Mouse (Mus musculus) lung, postnatal 0 days (tissue): ENCODE results near the gene Gtf2e1.

Experiments
- CTCF ChIP-seq: IDR thresholded peaks from 2 replicates; pipeline ENCODE4 v1.5.1; 2016; ENCODE audit warnings: antibody characterized with exemption, mild to moderate bottlenecking
- EP300 ChIP-seq: IDR thresholded peaks from 2 replicates; pipeline ENCODE4 v1.6.1; 2016; ENCODE audit warnings: antibody characterized with exemption, mild to moderate bottlenecking, control low read depth

DNA sequence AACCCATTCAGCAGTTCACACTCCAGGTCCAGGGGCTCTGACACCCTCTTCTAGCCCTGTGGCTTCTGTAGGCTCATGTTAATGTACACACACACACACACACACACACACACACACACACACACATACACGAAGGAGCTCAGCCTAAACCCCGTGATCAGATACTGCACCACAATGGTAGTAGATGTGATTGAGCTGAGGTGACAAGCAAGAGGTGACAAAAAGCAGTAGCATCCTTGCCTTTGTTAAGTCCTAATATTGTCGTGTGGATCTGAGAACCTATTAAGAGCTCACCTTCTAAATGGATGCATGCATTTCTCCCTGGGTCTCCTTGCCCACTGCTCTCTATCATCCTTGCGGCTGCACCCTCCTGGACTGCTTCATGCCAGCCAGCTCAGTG is 41.1 kb upstream of the Gtf2e1 start:
- TF ChIP-seq EP300 (no peak), CTCF (no peak)
